Mouse (Mus musculus) embryonic facial prominence, embryonic 11.5 days (tissue): Measurements from ENCODE around the gene Amot. TPM values are rescaled to one million over a fixed set of nuclear protein-coding genes. Genes with fewer than 3 reads are reported as not detected.

Experiments used
- ATAC-seq: fragments of 200-750 bp; cut with Nextera tagmentation; replicated peaks from 2 replicates; pipeline ENCODE4 v1.8.0; 2017; ENCODE audit warnings: low read depth; ENCODE audit not compliant: insufficient number of reproducible peaks, low FRiP score, low TSS enrichment
- DNase-seq: peaks from one replicate; pipeline ENCODE4 v3.0.0-alpha.2; 2015; ENCODE audit warnings: low spot score
- H3K27ac ChIP-seq: fragments of 300-500 bp; sonication (generic); replicated peaks from 2 replicates; pipeline ENCODE4 v1.5.1; 2014; ENCODE audit warnings: mild to moderate bottlenecking, low read depth, low read length, control low read depth
- H3K27me3 ChIP-seq: fragments of 300-500 bp; sonication (generic); 2 replicates; pipeline ENCODE4 v1.6.1; 2014; ENCODE audit warnings: mild to moderate bottlenecking, low read length, moderate library complexity, mixed read lengths; ENCODE audit not compliant: control insufficient read depth, insufficient read depth
- H3K36me3 ChIP-seq: fragments of 300-500 bp; sonication (generic); replicated peaks from 2 replicates; pipeline ENCODE4 v1.6.1; 2014; ENCODE audit warnings: low read depth, mild to moderate bottlenecking, low read length, moderate library complexity, mixed read lengths; ENCODE audit not compliant: control insufficient read depth, insufficient read depth
- H3K4me1 ChIP-seq: fragments of 300-500 bp; sonication (generic); 2 replicates; pipeline ENCODE4 v1.6.1; 2014; ENCODE audit warnings: low read length, mixed read lengths; ENCODE audit not compliant: control insufficient read depth, insufficient read depth
- H3K4me2 ChIP-seq: fragments of 300-500 bp; sonication (generic); 2 replicates; pipeline ENCODE4 v1.6.1; 2014; ENCODE audit warnings: low read depth, mild to moderate bottlenecking, control low read depth, low read length, moderate library complexity
- H3K4me3 ChIP-seq: fragments of 300-500 bp; sonication (generic); 2 replicates; pipeline ENCODE4 v1.5.1; 2014; ENCODE audit warnings: low read depth, low read length, control low read depth
- H3K9ac ChIP-seq: fragments of 300-500 bp; sonication (generic); replicated peaks from 2 replicates; pipeline ENCODE4 v1.6.1; 2014; ENCODE audit warnings: mild to moderate bottlenecking, control low read depth, low read length
- H3K9me3 ChIP-seq: fragments of 300-500 bp; sonication (generic); replicated peaks from 2 replicates; pipeline ENCODE4 v1.6.1; 2016; ENCODE audit warnings: mild to moderate bottlenecking, low read length, inconsistent platforms, mixed read lengths; ENCODE audit not compliant: control insufficient read depth
- WGBS: fragments of 180-500 bp; shearing (Covaris S2); extraction: QIAGEN DNeasy Blood & Tissue Kit; methylation state at CpG from one replicate; pipeline ENCODE4 v1.1.7; 2014; 5-methylcytosine and 5-hydroxymethylcytosine counted together
- polyA plus RNA-seq: library from polyadenylated mRNA; unstranded; fragments of >200 nt; fragmentation: Nextera tagmentation; extraction: Ambion mirVana; gene quantifications from 2 replicates; pipeline ENCODE4 v1.2.1, GENCODE M21; 2014

Amot gene
- polyA plus RNA-seq, result 43.3 and 48.1 TPM in 2 replicates

- 15% methylated on average over 32 of the region's 34 CpGs for WGBS
- no peaks in the 10 kb centered on the region for H3K4me1 ChIP-seq
- ATAC-seq (peak; percentile 94), DNase-seq (peak; percentile 86)
- peak within 1 kb of the TSS; percentile 26 for H3K4me2 ChIP-seq
- peak within 1 kb of the TSS; percentile 65 for H3K27ac ChIP-seq
- no peaks in the 10 kb centered on the region for H3K9me3 ChIP-seq
- peak within 1 kb of the TSS; percentile 66 for H3K9ac ChIP-seq
- H3K36me3 ChIP-seq, result no peaks in the 10 kb centered on the region
- peak within 1 kb of the TSS; percentile 49 for H3K4me3 ChIP-seq
- H3K27me3 ChIP-seq, result no peaks in the 10 kb centered on the region
These were observed at the start of gene Amot for GRCm38 (mm10) chrX:145504717-145505415. Gene Amot (minus strand): TSS chrX:145505181.

- Histone ChIP-seq H3K27me3 (no peaks in the 10 kb centered on the region), H3K36me3 (no peaks in the 10 kb centered on the region), H3K4me2 (no peak overlapping the region), H3K9me3 (no peaks in the 10 kb centered on the region), H3K4me3 (no peak overlapping the region), H3K27ac (no peak overlapping the region), H3K9ac (no peak overlapping the region), H3K4me1 (no peaks in the 10 kb centered on the region)
- ATAC-seq (no peak), DNase-seq (no peak)
- 70% methylated on average over 3 of the region's 3 CpGs for WGBS
These were observed 40.1 kb upstream of the Amot start for GRCm38 (mm10) chrX:145545060-145545459.

- Histone ChIP-seq H3K9ac (no peak overlapping the region), H3K4me1 (no peaks in the 10 kb centered on the region), H3K4me3 (no peak overlapping the region), H3K9me3 (no peaks in the 10 kb centered on the region), H3K27me3 (no peaks in the 10 kb centered on the region), H3K27ac (no peak overlapping the region), H3K36me3 (no peaks in the 10 kb centered on the region), H3K4me2 (no peak overlapping the region)
- ATAC-seq, result no peak
- WGBS, result 70% methylated on average over 4 of the region's 4 CpGs
- no peak for DNase-seq
These were observed 38.9 kb upstream of the Amot start for GRCm38 (mm10) chrX:145543602-145544490.

DNA sequence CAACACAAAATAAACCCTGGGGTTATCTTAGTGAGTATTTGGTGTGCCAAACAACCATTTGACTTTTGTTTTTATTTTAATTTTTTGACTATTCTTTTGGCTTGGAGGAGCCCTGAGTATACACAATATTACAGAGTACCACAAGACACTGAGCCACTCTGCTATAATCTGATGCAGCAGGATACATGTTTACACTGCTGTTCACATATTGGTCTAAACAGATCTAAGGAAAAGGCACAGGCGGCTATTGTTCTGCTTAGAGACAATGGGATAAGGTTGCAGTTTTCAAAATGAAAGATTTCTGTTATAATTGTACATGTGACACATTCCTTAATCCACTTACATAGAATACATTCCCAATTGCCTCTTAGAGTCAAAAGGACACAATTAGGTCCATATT, 36.1 kb upstream of the Amot start:
- no peaks in the 10 kb centered on the region for H3K27me3 ChIP-seq
- WGBS, result 85% methylated on average over 1 of the region's 1 CpGs
- ATAC-seq (no peak), DNase-seq (no peak)
- no peak overlapping the region for H3K4me3 ChIP-seq
- no peaks in the 10 kb centered on the region for H3K9me3 ChIP-seq
- no peaks in the 10 kb centered on the region for H3K36me3 ChIP-seq
- no peaks in the 10 kb centered on the region for H3K4me1 ChIP-seq
- H3K9ac ChIP-seq, result no peak overlapping the region
- H3K4me2 ChIP-seq, result no peak overlapping the region
- no peak overlapping the region for H3K27ac ChIP-seq

DNA sequence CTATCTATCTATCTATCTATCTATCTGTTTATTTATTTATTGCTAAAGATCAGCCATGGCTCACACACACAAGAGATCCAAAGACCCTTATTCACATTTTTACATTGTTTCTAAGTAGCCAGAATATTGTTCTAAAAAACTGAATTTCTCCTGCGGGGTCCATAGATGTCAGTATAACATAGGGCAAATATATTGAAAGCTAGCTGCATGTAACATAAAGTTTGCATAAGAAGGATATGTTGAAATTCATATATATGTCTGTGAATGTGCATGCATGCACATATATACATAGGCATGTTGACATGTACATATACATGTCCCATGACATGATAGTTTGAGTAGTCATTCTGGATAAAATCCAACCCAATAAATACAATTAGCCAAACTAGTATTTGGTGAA, 35.3 kb upstream of the Amot start:
- Histone ChIP-seq H3K4me3 (no peak overlapping the region), H3K4me1 (no peaks in the 10 kb centered on the region), H3K9ac (no peak overlapping the region), H3K27ac (no peak overlapping the region), H3K4me2 (no peak overlapping the region), H3K36me3 (no peaks in the 10 kb centered on the region), H3K9me3 (no peaks in the 10 kb centered on the region), H3K27me3 (no peaks in the 10 kb centered on the region)
- DNase-seq, result no peak
- no peak for ATAC-seq
- 90% methylated on average over 1 of the region's 1 CpGs for WGBS

DNA sequence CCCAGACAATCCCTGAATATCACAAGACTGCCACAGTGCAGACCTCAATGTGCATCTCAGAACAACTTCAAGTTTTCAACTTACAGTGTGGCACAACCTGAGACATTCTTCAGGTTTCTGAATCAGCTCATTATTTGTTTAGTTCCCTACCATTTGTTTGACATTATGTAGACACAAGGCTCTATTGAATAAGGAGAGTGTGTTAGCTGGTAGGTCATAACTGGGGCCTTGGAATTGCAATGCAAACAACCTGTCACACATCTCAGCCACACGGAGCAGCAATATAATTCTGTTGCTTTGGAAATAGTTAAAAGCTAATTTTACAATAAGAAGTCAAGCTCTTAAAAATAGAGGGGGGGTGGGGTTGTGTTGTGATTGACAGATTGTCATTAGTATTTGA, 24.6 kb upstream of the Amot start:
- ATAC-seq (no peak), DNase-seq (no peak)
- H3K4me2 ChIP-seq, result no peak overlapping the region
- 36% methylated on average over 1 of the region's 1 CpGs for WGBS
- no peaks in the 10 kb centered on the region for H3K36me3 ChIP-seq
- H3K9ac ChIP-seq, result no peak overlapping the region
- no peaks in the 10 kb centered on the region for H3K9me3 ChIP-seq
- no peaks in the 10 kb centered on the region for H3K4me1 ChIP-seq
- no peaks in the 10 kb centered on the region for H3K27me3 ChIP-seq
- no peak overlapping the region for H3K4me3 ChIP-seq
- H3K27ac ChIP-seq, result no peak overlapping the region

GRCm38 (mm10) chrX:145516322-145517066, 11.5 kb upstream of the Amot start:
- Histone ChIP-seq H3K4me2 (no peak overlapping the region), H3K9ac (no peak overlapping the region), H3K36me3 (no peaks in the 10 kb centered on the region), H3K27me3 (no peaks in the 10 kb centered on the region), H3K9me3 (no peaks in the 10 kb centered on the region), H3K27ac (peak overlapping the region; percentile 35; the same call in 1 of the 2 replicates), H3K4me1 (no peaks in the 10 kb centered on the region), H3K4me3 (no peak overlapping the region)
- DNase-seq, result peak; percentile 17
- ATAC-seq, result no peak
- 39% methylated on average over 10 of the region's 10 CpGs for WGBS
